Mouse (Mus musculus): ENCODE measurements around the gene Cpne9. TPM values are rescaled to one million over a fixed set of nuclear protein-coding genes. Genes with fewer than 3 reads are reported as not detected.

Gene Cpne9
- polyA plus RNA-seq, 1 experiment: 0.43 TPM

- no peak for TF ChIP-seq FLI1 (IDR thresholded peaks at IDR 0.05; ENCODE audit: low read length)
- no peak for TF ChIP-seq GATA1 (IDR thresholded peaks at IDR 0.05; ENCODE audit: borderline replicate concordance, low read length)
- Histone ChIP-seq H3K36me3 (replicated peaks; ENCODE audit: low read length) (peaks cover 14% of the 10 kb centered on the region), H3K27me3 (replicated peaks) (peaks cover 57% of the 10 kb centered on the region), H3K4me3 (replicated peaks) (no peak overlapping the region), H3K9me3 (no peaks in the 10 kb centered on the region), H3K4me1 (peaks cover 33% of the 10 kb centered on the region)
Measured at GRCm38 (mm10) chr6:113284931-113285330, 2.8 kb downstream of the Cpne9 start.

GRCm38 (mm10) chr6:113286316-113286715 lies 4.2 kb downstream of the Cpne9 start:
- H3K4me1 ChIP-seq: peaks cover 33% of the 10 kb centered on the region
- H3K36me3 ChIP-seq (replicated peaks; ENCODE audit: low read length): peaks cover under 1% of the 10 kb centered on the region
- no peaks in the 10 kb centered on the region for H3K9me3 ChIP-seq
- no peak overlapping the region for H3K4me3 ChIP-seq (replicated peaks)
- no peak for TF ChIP-seq FLI1 (IDR thresholded peaks at IDR 0.05; ENCODE audit: low read length)
- TF ChIP-seq GATA1 (IDR thresholded peaks at IDR 0.05; ENCODE audit: borderline replicate concordance, low read length): no peak
- H3K27me3 ChIP-seq (replicated peaks): peaks cover 58% of the 10 kb centered on the region

DNA sequence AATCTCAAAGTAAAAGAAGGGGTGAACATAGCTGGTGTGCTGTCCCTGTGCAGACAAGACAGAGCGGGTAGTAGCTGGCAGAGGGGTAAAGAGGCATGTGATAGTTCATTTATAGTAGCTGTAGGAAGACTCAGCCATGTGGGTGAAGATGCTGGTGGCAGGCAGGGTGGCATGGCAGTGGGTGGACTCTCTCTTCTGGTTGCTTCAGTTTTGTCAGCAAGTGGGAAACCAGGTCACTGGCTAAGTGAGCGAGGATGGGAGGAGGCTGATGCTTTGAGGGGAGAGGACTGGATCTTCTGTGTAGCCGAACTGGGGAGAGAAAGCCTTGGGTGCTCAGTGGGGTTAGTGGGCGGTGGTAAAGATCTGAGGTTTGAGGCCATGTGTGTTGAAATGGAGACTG lies 5.1 kb downstream of the Cpne9 start:
- Histone ChIP-seq H3K9me3 (no peaks in the 10 kb centered on the region), H3K4me3 (replicated peaks) (no peak overlapping the region), H3K4me1 (peaks cover 29% of the 10 kb centered on the region), H3K36me3 (replicated peaks; ENCODE audit: low read length) (no peaks in the 10 kb centered on the region), H3K27me3 (replicated peaks) (peaks cover 57% of the 10 kb centered on the region)
- no peak for TF ChIP-seq GATA1 (IDR thresholded peaks at IDR 0.05; ENCODE audit: borderline replicate concordance, low read length)
- no peak for TF ChIP-seq FLI1 (IDR thresholded peaks at IDR 0.05; ENCODE audit: low read length)

DNA sequence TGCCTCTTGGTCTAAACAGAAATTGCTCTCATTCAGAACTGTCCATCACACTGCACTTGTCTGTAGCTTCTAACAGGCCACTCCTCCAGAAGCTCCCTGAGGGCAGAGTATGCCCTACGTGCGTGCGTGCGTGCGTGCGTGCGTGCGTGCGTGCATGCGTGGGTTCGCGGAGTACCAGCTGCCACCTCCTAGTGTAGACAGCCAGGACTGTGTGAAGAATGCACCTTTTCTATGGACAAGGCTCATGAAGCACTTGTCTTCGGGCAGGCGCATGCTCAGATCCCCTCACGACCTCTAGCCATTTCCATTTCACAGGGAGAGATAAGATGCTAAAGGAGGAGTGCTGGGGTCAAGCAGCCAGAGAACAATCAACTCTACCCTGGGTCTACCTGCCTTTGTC lies 7.2 kb downstream of the Cpne9 start:
- H3K4me1 ChIP-seq: peaks cover 21% of the 10 kb centered on the region
- peaks cover 39% of the 10 kb centered on the region for H3K27me3 ChIP-seq (replicated peaks)
- H3K4me3 ChIP-seq (replicated peaks): no peak overlapping the region
- H3K9me3 ChIP-seq: no peaks in the 10 kb centered on the region
- TF ChIP-seq GATA1 (IDR thresholded peaks at IDR 0.05; ENCODE audit: borderline replicate concordance, low read length): no peak
- H3K36me3 ChIP-seq (replicated peaks; ENCODE audit: low read length): no peaks in the 10 kb centered on the region

GRCm38 (mm10) chr6:113290346-113290745 lies 8.2 kb downstream of the Cpne9 start:
- Histone ChIP-seq H3K9me3 (no peaks in the 10 kb centered on the region), H3K27me3 (replicated peaks) (peaks cover 36% of the 10 kb centered on the region), H3K4me1 (peaks cover 21% of the 10 kb centered on the region), H3K4me3 (replicated peaks) (no peak overlapping the region), H3K36me3 (replicated peaks; ENCODE audit: low read length) (no peaks in the 10 kb centered on the region)
- TF ChIP-seq FLI1 (IDR thresholded peaks at IDR 0.05; ENCODE audit: low read length) (no peak), GATA1 (IDR thresholded peaks at IDR 0.05; ENCODE audit: borderline replicate concordance, low read length) (no peak)

DNA sequence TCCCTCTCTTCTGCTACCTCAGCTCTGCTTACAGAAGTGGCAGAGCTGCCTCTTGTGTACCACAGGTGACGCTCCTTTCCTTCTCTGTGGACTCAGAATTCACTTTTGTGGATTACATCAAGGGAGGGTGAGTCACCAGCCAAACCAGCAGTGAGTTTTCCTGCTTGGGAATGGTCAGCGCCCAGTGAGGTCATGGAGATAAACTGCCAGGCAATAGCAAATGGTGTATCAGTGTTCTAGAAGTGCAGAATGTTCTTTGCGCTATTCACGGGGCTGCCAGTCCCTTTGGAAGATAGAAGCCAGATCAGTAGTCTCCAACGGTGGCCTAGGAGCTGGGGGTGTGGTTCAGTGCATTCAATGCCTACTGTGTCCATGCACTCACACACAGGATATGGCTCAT lies 10.8 kb downstream of the Cpne9 start:
- TF ChIP-seq GATA1 (IDR thresholded peaks at IDR 0.05; ENCODE audit: borderline replicate concordance, low read length): no peak
- TF ChIP-seq FLI1 (IDR thresholded peaks at IDR 0.05; ENCODE audit: low read length): no peak

DNA sequence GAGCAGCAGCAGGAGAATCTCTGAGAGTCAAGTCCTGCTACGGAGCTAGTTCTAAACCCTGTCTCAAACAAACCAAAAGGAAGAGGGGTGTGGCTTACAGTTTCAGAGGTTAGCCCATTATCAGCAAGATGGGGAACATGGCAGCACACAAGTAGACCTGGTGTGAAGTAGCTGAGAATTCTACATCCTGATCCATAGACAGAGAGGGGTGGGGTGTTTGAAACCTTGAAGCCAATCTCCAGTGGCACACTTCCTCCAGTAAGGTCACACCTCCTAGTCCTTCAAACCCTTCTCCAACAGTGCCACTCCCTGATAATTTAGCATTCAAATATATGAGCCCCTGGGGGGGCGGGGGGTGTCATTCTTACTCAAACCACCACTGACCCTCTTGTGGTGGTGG lies 13.9 kb downstream of the Cpne9 start:
- H3K4me3 ChIP-seq (replicated peaks): no peak overlapping the region
- TF ChIP-seq FLI1 (IDR thresholded peaks at IDR 0.05; ENCODE audit: low read length) (no peak), GATA1 (IDR thresholded peaks at IDR 0.05; ENCODE audit: borderline replicate concordance, low read length) (no peak)
- H3K36me3 ChIP-seq (replicated peaks; ENCODE audit: low read length): no peaks in the 10 kb centered on the region
- peaks cover 22% of the 10 kb centered on the region for H3K4me1 ChIP-seq
- peaks cover 14% of the 10 kb centered on the region for H3K27me3 ChIP-seq (replicated peaks)
- H3K9me3 ChIP-seq: no peaks in the 10 kb centered on the region

More for the DNA sequence above, 10.8 kb downstream of the Cpne9 start:
- Histone ChIP-seq H3K4me1 (peaks cover 17% of the 10 kb centered on the region), H3K9me3 (no peaks in the 10 kb centered on the region), H3K4me3 (replicated peaks) (no peak overlapping the region), H3K36me3 (replicated peaks; ENCODE audit: low read length) (no peaks in the 10 kb centered on the region), H3K27me3 (replicated peaks) (peaks cover 24% of the 10 kb centered on the region)

DNA sequence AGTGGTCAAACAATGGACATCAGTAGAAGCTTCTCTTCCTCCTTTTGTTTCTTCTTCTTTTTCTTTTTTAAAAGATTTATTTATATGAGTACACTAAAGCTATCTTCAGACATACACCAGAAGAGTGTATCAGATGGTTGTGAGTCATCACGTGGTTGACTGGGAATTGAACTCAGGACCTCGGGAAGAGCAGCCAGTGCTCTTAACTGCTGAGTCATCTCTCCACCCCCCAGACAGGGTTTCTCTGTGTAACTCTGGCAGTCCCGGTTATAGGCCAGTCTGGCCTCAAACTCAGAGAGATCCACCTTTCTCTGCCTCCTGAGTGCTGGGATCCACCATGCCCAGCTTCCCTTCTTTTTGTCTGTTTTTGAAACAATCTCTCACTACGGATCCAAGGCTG lies 14.5 kb downstream of the Cpne9 start:
- H3K27me3 ChIP-seq (replicated peaks): peaks cover 13% of the 10 kb centered on the region
- H3K4me3 ChIP-seq (replicated peaks): no peak overlapping the region
- no peaks in the 10 kb centered on the region for H3K9me3 ChIP-seq
- H3K36me3 ChIP-seq (replicated peaks; ENCODE audit: low read length): no peaks in the 10 kb centered on the region
- TF ChIP-seq GATA1 (IDR thresholded peaks at IDR 0.05; ENCODE audit: borderline replicate concordance, low read length): no peak
- no peak for TF ChIP-seq FLI1 (IDR thresholded peaks at IDR 0.05; ENCODE audit: low read length)
- H3K4me1 ChIP-seq: peaks cover 28% of the 10 kb centered on the region

- TF ChIP-seq GATA1 (IDR thresholded peaks at IDR 0.05; ENCODE audit: borderline replicate concordance, low read length) (no peak), FLI1 (IDR thresholded peaks at IDR 0.05; ENCODE audit: low read length) (no peak)
- Histone ChIP-seq H3K4me1 (peaks cover 51% of the 10 kb centered on the region), H3K4me3 (replicated peaks) (no peak overlapping the region), H3K36me3 (replicated peaks; ENCODE audit: low read length) (no peaks in the 10 kb centered on the region), H3K27me3 (replicated peaks) (peaks cover 2% of the 10 kb centered on the region), H3K9me3 (no peaks in the 10 kb centered on the region)
Measured at GRCm38 (mm10) chr6:113301350-113301749, 19.2 kb downstream of the Cpne9 start.

DNA sequence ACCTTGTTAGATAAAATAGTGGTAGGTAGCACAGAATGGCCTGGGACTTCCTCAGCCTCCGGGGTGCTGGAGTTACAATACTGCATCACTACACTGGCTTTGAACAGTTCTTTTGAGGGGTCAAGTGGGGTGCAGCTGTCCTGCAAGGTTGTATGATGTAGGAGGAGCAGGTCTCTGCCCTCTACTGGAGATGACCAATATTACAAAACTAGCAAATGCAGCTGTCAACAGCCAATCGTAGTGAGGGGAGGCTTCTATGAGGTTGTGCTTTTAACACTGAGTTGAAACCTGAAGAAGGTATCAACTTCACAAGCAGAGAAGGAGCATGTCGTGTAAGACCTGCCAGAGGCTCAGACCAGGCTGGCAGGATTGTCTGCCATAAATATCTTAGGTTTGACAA lies 20.2 kb downstream of the Cpne9 start:
- no peaks in the 10 kb centered on the region for H3K36me3 ChIP-seq (replicated peaks; ENCODE audit: low read length)
- TF ChIP-seq GATA1 (IDR thresholded peaks at IDR 0.05; ENCODE audit: borderline replicate concordance, low read length) (no peak), FLI1 (IDR thresholded peaks at IDR 0.05; ENCODE audit: low read length) (no peak)
- H3K27me3 ChIP-seq (replicated peaks): peaks cover 2% of the 10 kb centered on the region
- no peak overlapping the region for H3K4me3 ChIP-seq (replicated peaks)
- no peaks in the 10 kb centered on the region for H3K9me3 ChIP-seq
- peaks cover 45% of the 10 kb centered on the region for H3K4me1 ChIP-seq

Measured in megakaryocyte, embryonic 14.5 days (primary cell).